Mouse (Mus musculus): ENCODE data around the gene Fmnl3.

- TF ChIP-seq GATA1 (IDR thresholded peaks at IDR 0.05; ENCODE audit: borderline replicate concordance, low read length) (no peak), FLI1 (IDR thresholded peaks at IDR 0.05; ENCODE audit: low read length) (no peak)
Observed at GRCm38 (mm10) chr15:99364921-99365320, 5.4 kb downstream of the Fmnl3 start.
